Mouse (Mus musculus) kidney, adult 2 months (tissue): ENCODE data around the gene Lmf1. TPM values are rescaled to one million over a fixed set of nuclear protein-coding genes. Genes with fewer than 3 reads are reported as not detected.

Experiments
- DNase-seq: peaks from one replicate; pipeline ENCODE4 v3.0.0; 2021
- H3K27ac ChIP-seq: fragments of 200-500 bp; 2 replicates; pipeline ENCODE4 v1.5.1; 2012; ENCODE audit warnings: low read depth, low read length, control low read depth, inconsistent platforms; ENCODE audit not compliant: insufficient read depth
- H3K27me3 ChIP-seq: fragments of 200-500 bp; replicated peaks from 2 replicates; pipeline ENCODE4 v1.6.1; 2012; ENCODE audit warnings: mild to moderate bottlenecking, moderate library complexity, low read length, inconsistent platforms; ENCODE audit not compliant: control insufficient read depth, insufficient read depth
- H3K36me3 ChIP-seq: fragments of 200-500 bp; 2 replicates; pipeline ENCODE4 v1.6.1; 2012; ENCODE audit warnings: mild to moderate bottlenecking, moderate library complexity, low read length, inconsistent platforms; ENCODE audit not compliant: control insufficient read depth, insufficient read depth
- H3K4me1 ChIP-seq: fragments of 200-500 bp; 2 replicates; pipeline ENCODE4 v1.6.1; 2011; ENCODE audit warnings: low read length; ENCODE audit not compliant: control insufficient read depth, insufficient read depth
- H3K4me3 ChIP-seq: fragments of 200-500 bp; 2 replicates; pipeline ENCODE4 v1.5.1; 2011; ENCODE audit warnings: mild to moderate bottlenecking, low read depth, low read length, control low read depth; ENCODE audit not compliant: insufficient read depth
- CTCF ChIP-seq: fragments of 200-500 bp; conservative IDR thresholded peaks from 2 replicates; pipeline ENCODE4 v1.5.1; 2011; ENCODE audit warnings: low read depth, mild to moderate bottlenecking, control low read depth, low read length, moderate library complexity, mixed read lengths; ENCODE audit not compliant: insufficient read depth, insufficient read length
- POLR2A ChIP-seq: fragments of 200-500 bp; IDR thresholded peaks from one replicate; pipeline ENCODE4 v1.6.1; 2011; ENCODE audit warnings: low read depth, low read length, control low read depth
- WGBS: fragments of 180-500 bp; shearing (Covaris S2); methylation state at CpG from one replicate; pipeline ENCODE4 v1.1.7; 2018; 5-methylcytosine and 5-hydroxymethylcytosine counted together
- polyA plus RNA-seq: library from polyadenylated mRNA; depleted of rRNA; stranded (reverse); fragments of >200 nt; gene quantifications from 2 replicates; pipeline ENCODE4 v1.2.3, GENCODE M21; 2012

Lmf1 gene
- polyA plus RNA-seq, 1 experiment: 35.4 TPM

GRCm38 (mm10) chr17:25635806-25636205 lies 56.9 kb downstream of the Lmf1 start:
- H3K27ac ChIP-seq: no peak overlapping the region
- TF ChIP-seq POLR2A (no peak), CTCF (no peak)
- no peaks in the 10 kb centered on the region for H3K4me1 ChIP-seq
- no peaks in the 10 kb centered on the region for H3K36me3 ChIP-seq
- no peak overlapping the region for H3K4me3 ChIP-seq
- H3K27me3 ChIP-seq: no peaks in the 10 kb centered on the region
- DNase-seq: no peak
- 88% methylated on average over 5 of the region's 5 CpGs for WGBS

DNA sequence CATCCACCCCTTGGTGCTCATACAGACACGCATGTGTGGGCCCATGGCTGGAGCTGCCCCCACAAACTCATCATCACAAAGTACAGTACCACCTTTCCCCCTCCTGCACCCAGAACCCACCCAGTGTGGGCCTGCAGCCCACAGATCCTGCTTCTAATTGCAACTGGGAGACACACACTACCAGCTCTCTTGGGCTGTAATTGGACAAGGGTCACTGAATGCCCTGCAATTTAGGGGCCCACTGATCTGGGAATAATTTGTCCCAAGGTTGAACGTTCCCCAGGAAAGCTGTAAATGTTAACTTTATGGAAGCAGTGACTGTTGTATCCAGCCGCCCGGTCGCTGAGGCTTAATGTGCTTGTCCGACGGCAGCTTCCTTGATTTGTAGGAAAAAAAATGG lies 59.1 kb downstream of the Lmf1 start:
- Histone ChIP-seq H3K27me3 (no peaks in the 10 kb centered on the region), H3K27ac (no peak overlapping the region), H3K36me3 (no peaks in the 10 kb centered on the region), H3K4me3 (no peak overlapping the region), H3K4me1 (no peaks in the 10 kb centered on the region)
- DNase-seq: no peak
- TF ChIP-seq CTCF: no peak
- TF ChIP-seq POLR2A: no peak
- WGBS: 48% methylated on average over 7 of the region's 7 CpGs

- H3K27ac ChIP-seq: no peak overlapping the region
- TF ChIP-seq POLR2A (no peak), CTCF (no peak)
- no peaks in the 10 kb centered on the region for H3K4me1 ChIP-seq
- no peak overlapping the region for H3K4me3 ChIP-seq
- 64% methylated on average over 4 of the region's 4 CpGs for WGBS
- peak; percentile 33 for DNase-seq
- H3K27me3 ChIP-seq: no peaks in the 10 kb centered on the region
- no peaks in the 10 kb centered on the region for H3K36me3 ChIP-seq
These were observed 59.6 kb downstream of the Lmf1 start for GRCm38 (mm10) chr17:25638442-25638841.

GRCm38 (mm10) chr17:25640956-25641355 lies 62.1 kb downstream of the Lmf1 start:
- WGBS: 66% methylated on average over 4 of the region's 4 CpGs
- Histone ChIP-seq H3K4me3 (no peak overlapping the region), H3K27me3 (no peaks in the 10 kb centered on the region), H3K4me1 (no peaks in the 10 kb centered on the region), H3K27ac (no peak overlapping the region), H3K36me3 (no peaks in the 10 kb centered on the region)
- no peak for DNase-seq
- no peak for TF ChIP-seq CTCF
- TF ChIP-seq POLR2A: no peak

- DNase-seq: no peak
- H3K4me3 ChIP-seq: no peak overlapping the region
- H3K36me3 ChIP-seq: no peaks in the 10 kb centered on the region
- 66% methylated on average over 8 of the region's 8 CpGs for WGBS
- no peak for TF ChIP-seq POLR2A
- no peak for TF ChIP-seq CTCF
- no peaks in the 10 kb centered on the region for H3K4me1 ChIP-seq
- no peak overlapping the region for H3K27ac ChIP-seq
- H3K27me3 ChIP-seq: no peaks in the 10 kb centered on the region
These were observed 63.1 kb downstream of the Lmf1 start for GRCm38 (mm10) chr17:25642032-25642431.

DNA sequence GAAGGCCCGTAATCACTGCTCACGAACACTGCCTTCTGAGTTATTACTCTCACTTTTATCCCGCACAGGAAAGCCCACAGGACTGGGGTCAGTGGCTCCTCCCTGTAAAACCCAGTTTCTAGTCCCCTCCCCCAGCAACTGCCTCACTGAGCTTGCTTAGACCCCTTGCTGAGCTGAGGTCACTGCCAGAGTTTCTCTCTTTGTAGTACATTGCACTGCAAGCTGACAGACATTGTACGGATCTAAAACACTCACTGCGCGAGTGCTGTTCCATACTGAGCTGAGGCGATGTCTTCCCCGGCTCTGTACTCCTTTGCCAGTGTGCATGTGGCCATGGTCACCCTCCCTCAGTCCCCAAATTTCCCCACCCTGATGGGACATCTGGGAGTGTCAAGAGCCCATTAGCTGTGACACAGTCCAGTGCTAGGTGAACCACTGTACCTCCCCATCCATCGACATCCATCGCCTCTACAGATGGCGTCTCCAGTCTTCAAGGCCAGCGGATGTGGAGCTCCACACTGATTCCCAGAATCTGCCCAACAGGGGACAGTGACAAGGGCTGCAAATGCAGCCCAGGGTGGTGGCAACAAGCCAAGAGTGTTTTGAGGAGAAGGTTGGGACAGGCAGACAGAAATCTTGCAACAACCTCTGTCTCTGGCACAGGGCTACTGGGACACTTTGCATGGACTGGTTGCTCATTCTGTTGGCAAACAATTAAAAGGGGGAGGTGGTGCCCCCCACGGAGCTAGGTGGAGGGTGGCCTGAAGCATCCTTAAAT lies 64.8 kb downstream of the Lmf1 start:
- WGBS: 76% methylated on average over 13 of the region's 13 CpGs
- no peaks in the 10 kb centered on the region for H3K27me3 ChIP-seq
- no peak for DNase-seq
- no peak overlapping the region for H3K4me3 ChIP-seq
- no peak overlapping the region for H3K27ac ChIP-seq
- no peaks in the 10 kb centered on the region for H3K4me1 ChIP-seq
- H3K36me3 ChIP-seq: no peaks in the 10 kb centered on the region
- TF ChIP-seq POLR2A (no peak), CTCF (no peak)

- TF ChIP-seq CTCF: no peak
- no peak for TF ChIP-seq POLR2A
- 91% methylated on average over 3 of the region's 3 CpGs for WGBS
- Histone ChIP-seq H3K36me3 (no peaks in the 10 kb centered on the region), H3K27me3 (no peaks in the 10 kb centered on the region), H3K4me3 (no peak overlapping the region), H3K27ac (no peak overlapping the region), H3K4me1 (no peaks in the 10 kb centered on the region)
- no peak for DNase-seq
These were observed 65.9 kb downstream of the Lmf1 start for GRCm38 (mm10) chr17:25644761-25645160.

- TF ChIP-seq POLR2A: no peak
- TF ChIP-seq CTCF: no peak
- Histone ChIP-seq H3K27ac (no peak overlapping the region), H3K27me3 (no peaks in the 10 kb centered on the region), H3K4me1 (no peaks in the 10 kb centered on the region), H3K36me3 (no peaks in the 10 kb centered on the region), H3K4me3 (no peak overlapping the region)
- WGBS: 87% methylated on average over 9 of the region's 9 CpGs
- no peak for DNase-seq
These were observed 66.8 kb downstream of the Lmf1 start for GRCm38 (mm10) chr17:25645661-25646060.
